Mouse (Mus musculus): ENCODE data around the gene Gm27029. TPM values are rescaled to one million over a fixed set of nuclear protein-coding genes. Genes with fewer than 3 reads are reported as not detected.

The Gm27029 gene
- polyA plus RNA-seq, 1 experiment: 1.6 TPM

DNA sequence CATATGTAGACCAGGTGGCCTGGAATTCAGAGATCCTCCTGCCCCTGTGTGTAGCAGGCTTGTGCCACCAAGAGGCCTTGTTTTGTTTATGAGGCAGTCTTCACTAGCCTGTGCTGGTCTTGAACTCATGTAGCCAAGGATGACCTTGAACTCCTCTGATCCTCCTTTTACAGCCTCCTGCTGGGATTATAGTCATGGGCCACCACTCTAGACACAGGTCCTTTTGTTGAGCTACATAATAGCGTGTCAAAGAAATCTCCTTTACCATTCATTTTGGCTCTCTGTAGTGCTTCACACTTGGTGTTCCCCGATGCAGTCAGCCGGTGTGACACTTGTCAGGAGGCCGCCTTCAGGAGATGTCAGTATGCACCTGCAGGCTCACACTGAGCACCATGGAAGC lies 12.3 kb upstream of the Gm27029 start:
- Histone ChIP-seq H3K4me1 (ENCODE audit: control insufficient read depth, insufficient read depth, low read length) (no peaks in the 10 kb centered on the region), H3K4me3 (ENCODE audit: insufficient read depth, low read depth, low read length) (no peak overlapping the region)
- 93% methylated on average over 4 of the region's 4 CpGs for whole genome bisulfite sequencing

DNA sequence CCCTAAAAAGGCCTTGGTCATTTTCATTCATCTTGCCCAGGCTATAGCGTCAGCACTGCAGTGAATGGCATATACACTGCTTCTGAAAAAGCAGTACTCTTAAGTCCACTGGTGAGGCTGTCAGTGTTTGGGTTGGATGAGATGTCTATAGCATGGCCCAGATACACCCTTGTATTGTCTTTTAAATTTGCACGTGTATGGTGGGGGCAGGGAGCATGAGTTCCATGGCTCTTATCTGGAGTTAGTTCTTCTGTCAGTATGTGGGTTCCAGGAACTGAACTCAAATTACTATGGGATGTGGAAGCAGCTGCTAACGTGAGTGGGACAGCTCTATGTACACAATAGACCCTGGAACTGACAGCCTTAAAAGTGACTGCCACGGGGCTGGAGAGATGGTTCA lies 11.2 kb upstream of the Gm27029 start:
- 84% methylated on average over 4 of the region's 4 CpGs for WGBS
- H3K4me1 ChIP-seq (ENCODE audit: control insufficient read depth, insufficient read depth, low read length): no peaks in the 10 kb centered on the region
- H3K4me3 ChIP-seq (ENCODE audit: insufficient read depth, low read depth, low read length): no peak overlapping the region
- DNase-seq: no peak
- H3K27ac ChIP-seq (ENCODE audit: insufficient read depth, low read depth, low read length): no peak overlapping the region
- no peaks in the 10 kb centered on the region for H3K27me3 ChIP-seq (replicated peaks; ENCODE audit: control insufficient read depth, insufficient read depth, low read length)
- no peak for TF ChIP-seq POLR2A (IDR thresholded peaks at IDR 0.05; ENCODE audit: low read depth, low read length)
- no peak for TF ChIP-seq CTCF (conservative IDR thresholded peaks at IDR 0.05; ENCODE audit: insufficient read depth, insufficient read length, low read depth, low read length)
- peaks cover 2% of the 10 kb centered on the region; the same call in 1 of the 2 replicates for H3K36me3 ChIP-seq (ENCODE audit: control insufficient read depth, insufficient read depth, low read length)

More for the DNA sequence above, 12.3 kb upstream of the Gm27029 start:
- DNase-seq: no peak
- TF ChIP-seq POLR2A (IDR thresholded peaks at IDR 0.05; ENCODE audit: low read depth, low read length) (no peak), CTCF (conservative IDR thresholded peaks at IDR 0.05; ENCODE audit: insufficient read depth, insufficient read length, low read depth, low read length) (no peak)
- Histone ChIP-seq H3K27me3 (replicated peaks; ENCODE audit: control insufficient read depth, insufficient read depth, low read length) (no peaks in the 10 kb centered on the region), H3K36me3 (ENCODE audit: control insufficient read depth, insufficient read depth, low read length) (peaks cover 2% of the 10 kb centered on the region; the same call in 1 of the 2 replicates), H3K27ac (ENCODE audit: insufficient read depth, low read depth, low read length) (no peak overlapping the region)

DNA sequence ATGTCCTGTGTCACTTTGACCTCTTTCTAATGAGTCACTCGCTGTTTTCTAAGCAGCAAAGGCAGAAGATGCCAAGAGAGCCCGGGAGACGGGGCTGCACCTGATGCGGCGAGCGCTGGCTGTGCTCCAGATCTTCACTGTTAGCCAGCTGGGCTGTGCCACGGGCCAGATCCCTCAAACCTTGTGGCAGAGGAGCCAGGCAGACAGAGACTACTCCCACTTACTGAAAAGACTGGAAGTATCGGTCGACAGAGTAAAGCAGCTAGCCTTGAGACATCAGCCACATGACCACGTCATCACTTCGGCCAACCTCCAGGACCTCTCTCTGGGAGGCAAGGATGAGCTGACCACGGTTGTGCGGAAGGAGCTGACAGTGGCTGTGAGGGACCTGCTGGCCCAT lies 8.8 kb upstream of the Gm27029 start:
- Histone ChIP-seq H3K27ac (ENCODE audit: insufficient read depth, low read depth, low read length) (no peak overlapping the region), H3K4me3 (ENCODE audit: insufficient read depth, low read depth, low read length) (no peak overlapping the region), H3K36me3 (ENCODE audit: control insufficient read depth, insufficient read depth, low read length) (peaks cover 3% of the 10 kb centered on the region; the same call in 1 of the 2 replicates), H3K4me1 (ENCODE audit: control insufficient read depth, insufficient read depth, low read length) (no peaks in the 10 kb centered on the region), H3K27me3 (replicated peaks; ENCODE audit: control insufficient read depth, insufficient read depth, low read length) (no peaks in the 10 kb centered on the region)
- no peak for DNase-seq
- 81% methylated on average over 13 of the region's 13 CpGs for WGBS
- TF ChIP-seq POLR2A (IDR thresholded peaks at IDR 0.05; ENCODE audit: low read depth, low read length) (no peak), CTCF (conservative IDR thresholded peaks at IDR 0.05; ENCODE audit: insufficient read depth, insufficient read length, low read depth, low read length) (no peak)

- Histone ChIP-seq H3K27me3 (replicated peaks; ENCODE audit: control insufficient read depth, insufficient read depth, low read length) (no peaks in the 10 kb centered on the region), H3K36me3 (ENCODE audit: control insufficient read depth, insufficient read depth, low read length) (peaks cover 3% of the 10 kb centered on the region; the same call in 1 of the 2 replicates), H3K27ac (ENCODE audit: insufficient read depth, low read depth, low read length) (no peak overlapping the region), H3K4me1 (ENCODE audit: control insufficient read depth, insufficient read depth, low read length) (peaks cover under 1% of the 10 kb centered on the region; the same call in 1 of the 2 replicates), H3K4me3 (ENCODE audit: insufficient read depth, low read depth, low read length) (no peak overlapping the region)
- 90% methylated on average over 9 of the region's 9 CpGs for WGBS
- no peak for TF ChIP-seq POLR2A (IDR thresholded peaks at IDR 0.05; ENCODE audit: low read depth, low read length)
- no peak for TF ChIP-seq CTCF (conservative IDR thresholded peaks at IDR 0.05; ENCODE audit: insufficient read depth, insufficient read length, low read depth, low read length)
- DNase-seq: no peak
Measured at GRCm38 (mm10) chr11:101431327-101431726, 6.7 kb upstream of the Gm27029 start.

GRCm38 (mm10) chr11:101426165-101426564 lies 1.6 kb upstream of the Gm27029 start:
- 42% methylated on average over 8 of the region's 8 CpGs for WGBS
- Histone ChIP-seq H3K27me3 (replicated peaks; ENCODE audit: control insufficient read depth, insufficient read depth, low read length) (no peaks in the 10 kb centered on the region), H3K36me3 (ENCODE audit: control insufficient read depth, insufficient read depth, low read length) (0 out of 2 replicates have a peak, but pooled peaks cover 1% of the 10 kb centered on the region), H3K4me1 (ENCODE audit: control insufficient read depth, insufficient read depth, low read length) (peaks cover 18% of the 10 kb centered on the region), H3K27ac (ENCODE audit: insufficient read depth, low read depth, low read length) (no peak overlapping the region), H3K4me3 (ENCODE audit: insufficient read depth, low read depth, low read length) (no peak overlapping the region)
- DNase-seq: no peak
- TF ChIP-seq CTCF (conservative IDR thresholded peaks at IDR 0.05; ENCODE audit: insufficient read depth, insufficient read length, low read depth, low read length): no peak
- TF ChIP-seq POLR2A (IDR thresholded peaks at IDR 0.05; ENCODE audit: low read depth, low read length): no peak

- TF ChIP-seq CTCF (conservative IDR thresholded peaks at IDR 0.05; ENCODE audit: insufficient read depth, insufficient read length, low read depth, low read length) (no peak), POLR2A (IDR thresholded peaks at IDR 0.05; ENCODE audit: low read depth, low read length) (peak; percentile 39)
- under 1% methylated on average over 81 of the region's 81 CpGs for WGBS
- H3K27me3 ChIP-seq (replicated peaks; ENCODE audit: control insufficient read depth, insufficient read depth, low read length): no peaks in the 10 kb centered on the region
- peak; percentile 98 for DNase-seq
- H3K4me3 ChIP-seq (ENCODE audit: insufficient read depth, low read depth, low read length): peak within 1 kb of the TSS; percentile 87
- H3K4me1 ChIP-seq (ENCODE audit: control insufficient read depth, insufficient read depth, low read length): peaks cover 18% of the 10 kb centered on the region
- H3K27ac ChIP-seq (ENCODE audit: insufficient read depth, low read depth, low read length): peak within 1 kb of the TSS; percentile 78
- no peaks in the 10 kb centered on the region for H3K36me3 ChIP-seq (ENCODE audit: control insufficient read depth, insufficient read depth, low read length)
Measured at GRCm38 (mm10) chr11:101424925-101425813, 573 bp upstream of the Gm27029 start, which contains the start of the genes Rundc1 and Ptges3l. Rundc1 (plus strand) TSS chr11:101425085. Ptges3l (minus strand) TSS chr11:101425333.

GRCm38 (mm10) chr11:101420148-101420547 lies 4.4 kb downstream of the Gm27029 start:
- no peaks in the 10 kb centered on the region for H3K27me3 ChIP-seq (replicated peaks; ENCODE audit: control insufficient read depth, insufficient read depth, low read length)
- DNase-seq: no peak
- H3K36me3 ChIP-seq (ENCODE audit: control insufficient read depth, insufficient read depth, low read length): no peaks in the 10 kb centered on the region
- no peak overlapping the region for H3K4me3 ChIP-seq (ENCODE audit: insufficient read depth, low read depth, low read length)
- peaks cover 16% of the 10 kb centered on the region for H3K4me1 ChIP-seq (ENCODE audit: control insufficient read depth, insufficient read depth, low read length)
- H3K27ac ChIP-seq (ENCODE audit: insufficient read depth, low read depth, low read length): no peak overlapping the region
- TF ChIP-seq CTCF (conservative IDR thresholded peaks at IDR 0.05; ENCODE audit: insufficient read depth, insufficient read length, low read depth, low read length): no peak
- no peak for TF ChIP-seq POLR2A (IDR thresholded peaks at IDR 0.05; ENCODE audit: low read depth, low read length)
- 88% methylated on average over 5 of the region's 5 CpGs for WGBS
